Mouse (Mus musculus): ENCODE measurements around the gene Pkhd1. TPM values are rescaled to one million over a fixed set of nuclear protein-coding genes. Genes with fewer than 3 reads are reported as not detected.

The Pkhd1 gene
- polyA plus RNA-seq, 1 experiment from 2014 or later, result not detected

GRCm38 (mm10) chr1:20612643-20613042 is 5.2 kb downstream of the Pkhd1 start:
- no peak for ATAC-seq (ENCODE audit: insufficient number of reproducible peaks, insufficient read depth, low FRiP score, low TSS enrichment, low read depth)
- Histone ChIP-seq H3K4me2 (no peak overlapping the region), H3K9me3 (peaks cover 2% of the 10 kb centered on the region; the same call in 1 of the 2 replicates), H3K9ac (no peak overlapping the region), H3K36me3 (no peaks in the 10 kb centered on the region), H3K4me1 (no peaks in the 10 kb centered on the region), H3K27me3 (no peaks in the 10 kb centered on the region), H3K27ac (no peak overlapping the region), H3K4me3 (no peak overlapping the region)
- WGBS, result 26% methylated on average over 7 of the region's 7 CpGs

- H3K4me2 ChIP-seq, result no peak overlapping the region
- H3K27me3 ChIP-seq, result no peaks in the 10 kb centered on the region
- no peak overlapping the region for H3K9ac ChIP-seq
- no peak overlapping the region for H3K4me3 ChIP-seq
- no peak overlapping the region for H3K27ac ChIP-seq
- peaks cover 2% of the 10 kb centered on the region; the same call in 1 of the 2 replicates for H3K9me3 ChIP-seq
- no peaks in the 10 kb centered on the region for H3K4me1 ChIP-seq
- no peak for ATAC-seq (ENCODE audit: insufficient number of reproducible peaks, insufficient read depth, low FRiP score, low TSS enrichment, low read depth)
- H3K36me3 ChIP-seq, result no peaks in the 10 kb centered on the region
- 49% methylated on average over 2 of the region's 2 CpGs for WGBS
Observed at GRCm38 (mm10) chr1:20605489-20605888, 12.4 kb downstream of the Pkhd1 start.

GRCm38 (mm10) chr1:20590488-20590887 is 27.4 kb downstream of the Pkhd1 start:
- 67% methylated on average over 5 of the region's 5 CpGs for WGBS
- H3K4me1 ChIP-seq, result no peaks in the 10 kb centered on the region
- H3K4me3 ChIP-seq, result no peak overlapping the region
- ATAC-seq (ENCODE audit: insufficient number of reproducible peaks, insufficient read depth, low FRiP score, low TSS enrichment, low read depth), result no peak
- H3K9me3 ChIP-seq, result no peaks in the 10 kb centered on the region
- H3K36me3 ChIP-seq, result no peaks in the 10 kb centered on the region
- no peak overlapping the region for H3K4me2 ChIP-seq
- H3K9ac ChIP-seq, result no peak overlapping the region
- no peak overlapping the region for H3K27ac ChIP-seq
- no peaks in the 10 kb centered on the region for H3K27me3 ChIP-seq

GRCm38 (mm10) chr1:20571469-20571868 is 46.4 kb downstream of the Pkhd1 start:
- ATAC-seq (ENCODE audit: insufficient number of reproducible peaks, insufficient read depth, low FRiP score, low TSS enrichment, low read depth), result no peak
- 74% methylated on average over 5 of the region's 5 CpGs for WGBS

GRCm38 (mm10) chr1:20569430-20569829 is 48.4 kb downstream of the Pkhd1 start:
- no peaks in the 10 kb centered on the region for H3K4me1 ChIP-seq
- H3K27me3 ChIP-seq, result 0 out of 2 replicates have a peak, but pooled peaks cover 2% of the 10 kb centered on the region
- no peak for ATAC-seq (ENCODE audit: insufficient number of reproducible peaks, insufficient read depth, low FRiP score, low TSS enrichment, low read depth)
- H3K36me3 ChIP-seq, result no peaks in the 10 kb centered on the region
- H3K9ac ChIP-seq, result no peak overlapping the region
- H3K4me3 ChIP-seq, result no peak overlapping the region
- H3K4me2 ChIP-seq, result no peak overlapping the region
- H3K9me3 ChIP-seq, result no peaks in the 10 kb centered on the region
- WGBS, result 52% methylated on average over 3 of the region's 3 CpGs
- no peak overlapping the region for H3K27ac ChIP-seq

More at GRCm38 (mm10) chr1:20571469-20571868, 46.4 kb downstream of the Pkhd1 start:
- Histone ChIP-seq H3K9ac (no peak overlapping the region), H3K36me3 (no peaks in the 10 kb centered on the region), H3K27ac (no peak overlapping the region), H3K9me3 (no peaks in the 10 kb centered on the region), H3K4me1 (no peaks in the 10 kb centered on the region), H3K27me3 (no peaks in the 10 kb centered on the region), H3K4me3 (no peak overlapping the region), H3K4me2 (no peak overlapping the region)

GRCm38 (mm10) chr1:20558443-20558842 is 59.4 kb downstream of the Pkhd1 start:
- Histone ChIP-seq H3K36me3 (no peaks in the 10 kb centered on the region), H3K27me3 (no peaks in the 10 kb centered on the region), H3K4me3 (no peak overlapping the region), H3K4me2 (no peak overlapping the region), H3K9me3 (no peaks in the 10 kb centered on the region), H3K4me1 (no peaks in the 10 kb centered on the region), H3K27ac (no peak overlapping the region), H3K9ac (no peak overlapping the region)
- ATAC-seq (ENCODE audit: insufficient number of reproducible peaks, insufficient read depth, low FRiP score, low TSS enrichment, low read depth), result no peak
- WGBS, result 92% methylated on average over 6 of the region's 6 CpGs

- 23% methylated on average over 6 of the region's 6 CpGs for WGBS
- no peak for ATAC-seq (ENCODE audit: insufficient number of reproducible peaks, insufficient read depth, low FRiP score, low TSS enrichment, low read depth)
- no peaks in the 10 kb centered on the region for H3K4me1 ChIP-seq
Observed at GRCm38 (mm10) chr1:20554398-20554797, 63.5 kb downstream of the Pkhd1 start.

GRCm38 (mm10) chr1:20551334-20551733 is 66.5 kb downstream of the Pkhd1 start:
- no peaks in the 10 kb centered on the region for H3K4me1 ChIP-seq
- H3K27me3 ChIP-seq, result no peaks in the 10 kb centered on the region
- no peak overlapping the region for H3K27ac ChIP-seq
- WGBS, result 70% methylated on average over 4 of the region's 4 CpGs
- H3K9me3 ChIP-seq, result no peaks in the 10 kb centered on the region
- no peaks in the 10 kb centered on the region for H3K36me3 ChIP-seq
- no peak overlapping the region for H3K4me2 ChIP-seq
- no peak overlapping the region for H3K9ac ChIP-seq
- no peak overlapping the region for H3K4me3 ChIP-seq
- no peak for ATAC-seq (ENCODE audit: insufficient number of reproducible peaks, insufficient read depth, low FRiP score, low TSS enrichment, low read depth)

More at GRCm38 (mm10) chr1:20554398-20554797, 63.5 kb downstream of the Pkhd1 start:
- Histone ChIP-seq H3K4me3 (no peak overlapping the region), H3K27me3 (no peaks in the 10 kb centered on the region), H3K27ac (no peak overlapping the region), H3K36me3 (no peaks in the 10 kb centered on the region), H3K4me2 (no peak overlapping the region), H3K9ac (no peak overlapping the region), H3K9me3 (no peaks in the 10 kb centered on the region)

- no peak overlapping the region for H3K27ac ChIP-seq
- H3K36me3 ChIP-seq, result no peaks in the 10 kb centered on the region
- H3K4me3 ChIP-seq, result no peak overlapping the region
- no peaks in the 10 kb centered on the region for H3K27me3 ChIP-seq
- H3K9ac ChIP-seq, result no peak overlapping the region
- no peak for ATAC-seq (ENCODE audit: insufficient number of reproducible peaks, insufficient read depth, low FRiP score, low TSS enrichment, low read depth)
- no peaks in the 10 kb centered on the region for H3K4me1 ChIP-seq
- H3K9me3 ChIP-seq, result no peaks in the 10 kb centered on the region
- no peak overlapping the region for H3K4me2 ChIP-seq
- 60% methylated on average over 4 of the region's 4 CpGs for WGBS
Observed at GRCm38 (mm10) chr1:20544526-20544925, 73.3 kb downstream of the Pkhd1 start.

GRCm38 (mm10) chr1:20513364-20514084 is 104.3 kb downstream of the Pkhd1 start:
- Histone ChIP-seq H3K4me3 (no peak overlapping the region), H3K36me3 (no peaks in the 10 kb centered on the region), H3K9ac (no peak overlapping the region), H3K4me1 (no peaks in the 10 kb centered on the region), H3K27ac (no peak overlapping the region), H3K4me2 (no peak overlapping the region), H3K27me3 (no peaks in the 10 kb centered on the region), H3K9me3 (no peaks in the 10 kb centered on the region)
- 56% methylated on average over 7 of the region's 7 CpGs for WGBS
- no peak for ATAC-seq (ENCODE audit: insufficient number of reproducible peaks, insufficient read depth, low FRiP score, low TSS enrichment, low read depth)

GRCm38 (mm10) chr1:20498965-20499364 is 118.9 kb downstream of the Pkhd1 start:
- no peak for ATAC-seq (ENCODE audit: insufficient number of reproducible peaks, insufficient read depth, low FRiP score, low TSS enrichment, low read depth)
- H3K4me1 ChIP-seq, result peaks cover 6% of the 10 kb centered on the region; the same call in 1 of the 2 replicates
- H3K27me3 ChIP-seq, result no peaks in the 10 kb centered on the region
- no peaks in the 10 kb centered on the region for H3K36me3 ChIP-seq
- H3K27ac ChIP-seq, result no peak overlapping the region
- no peak overlapping the region for H3K4me2 ChIP-seq
- no peak overlapping the region for H3K4me3 ChIP-seq
- 89% methylated on average over 1 of the region's 1 CpGs for WGBS
- no peaks in the 10 kb centered on the region for H3K9me3 ChIP-seq
- no peak overlapping the region for H3K9ac ChIP-seq

- WGBS, result 92% methylated on average over 8 of the region's 10 CpGs
- no peak for ATAC-seq (ENCODE audit: insufficient number of reproducible peaks, insufficient read depth, low FRiP score, low TSS enrichment, low read depth)
- H3K4me3 ChIP-seq, result no peak overlapping the region
- H3K36me3 ChIP-seq, result no peaks in the 10 kb centered on the region
- H3K9ac ChIP-seq, result no peak overlapping the region
- H3K9me3 ChIP-seq, result no peaks in the 10 kb centered on the region
- H3K27ac ChIP-seq, result no peak overlapping the region
- no peaks in the 10 kb centered on the region for H3K27me3 ChIP-seq
- no peaks in the 10 kb centered on the region for H3K4me1 ChIP-seq
- H3K4me2 ChIP-seq, result no peak overlapping the region
Observed at GRCm38 (mm10) chr1:20486087-20486486, 131.8 kb downstream of the Pkhd1 start.

Measured in embryonic facial prominence, embryonic 13.5 days (tissue).